Mouse (Mus musculus) ES-E14 (cell line): ENCODE results near the gene Bpifc. TPM values are rescaled to one million over a fixed set of nuclear protein-coding genes. Genes with fewer than 3 reads are reported as not detected.

Experiments used
- DNase-seq: peaks from one replicate; pipeline ENCODE4 v3.0.0-alpha.2; 2013; ENCODE audit warnings: low read depth, low spot score
- H3K27ac ChIP-seq: 2 replicates; pipeline ENCODE4 v1.5.1; 2012; ENCODE audit warnings: low read depth, mild to moderate bottlenecking, low read length, moderate library complexity, mixed read lengths; ENCODE audit not compliant: poor library complexity, insufficient read depth, severe bottlenecking
- H3K36me3 ChIP-seq: 2 replicates; pipeline ENCODE4 v1.6.1; 2012; ENCODE audit warnings: mild to moderate bottlenecking, low read length, moderate library complexity, mixed read lengths; ENCODE audit not compliant: control insufficient read depth, poor library complexity, insufficient read depth, severe bottlenecking
- H3K4me1 ChIP-seq, 2 experiments: fragments of 150-350 bp in 1 of 2; sonication (generic) in 1 of 2; 2 replicates each; pipeline ENCODE4 v1.6.1; 2012; ENCODE audit warnings: low read length in 2 of 2, mild to moderate bottlenecking in 1 of 2, mixed read lengths in 1 of 2; ENCODE audit not compliant: control insufficient read depth in 2 of 2, insufficient read depth in 2 of 2, poor library complexity in 1 of 2
- H3K4me3 ChIP-seq, 2 experiments: fragments of 150-350 bp in 1 of 2; sonication (generic) in 1 of 2; 2 replicates each; pipeline ENCODE4 v1.5.1; 2012; ENCODE audit warnings: low read length in 2 of 2, low read depth in 1 of 2, mild to moderate bottlenecking in 1 of 2, mixed read lengths in 1 of 2; ENCODE audit not compliant: insufficient read depth in 1 of 2, poor library complexity in 1 of 2, severe bottlenecking in 1 of 2
- H3K9ac ChIP-seq: 2 replicates; pipeline ENCODE4 v1.6.1; 2012; ENCODE audit warnings: low read depth, mild to moderate bottlenecking, low read length, mixed read lengths; ENCODE audit not compliant: poor library complexity, insufficient read depth, severe bottlenecking
- H3K9me3 ChIP-seq: fragments of 150-350 bp; sonication (generic); 2 replicates; pipeline ENCODE4 v1.6.1; 2012; ENCODE audit warnings: low read depth, mild to moderate bottlenecking, low read length; ENCODE audit not compliant: control insufficient read depth, insufficient read depth
- CHD2 ChIP-seq: IDR thresholded peaks from 2 replicates; pipeline ENCODE4 v1.6.1; 2014; ENCODE audit warnings: mild to moderate bottlenecking, low read depth, low read length, inconsistent platforms
- HCFC1 ChIP-seq: IDR thresholded peaks from 2 replicates; pipeline ENCODE4 v1.6.1; 2012; ENCODE audit warnings: low read length, inconsistent platforms, borderline replicate concordance; ENCODE audit not compliant: insufficient read depth
- MAFK ChIP-seq: IDR thresholded peaks from 2 replicates; pipeline ENCODE4 v1.6.1; 2014; ENCODE audit warnings: mild to moderate bottlenecking, low read depth, low read length, inconsistent platforms; ENCODE audit not compliant: insufficient read depth
- ZC3H11A ChIP-seq: IDR thresholded peaks from 2 replicates; pipeline ENCODE4 v1.6.1; 2012; ENCODE audit warnings: low read depth, mild to moderate bottlenecking, inconsistent platforms, low read length, borderline replicate concordance
- ZNF384 ChIP-seq: IDR thresholded peaks from 2 replicates; pipeline ENCODE4 v1.6.1; 2012; ENCODE audit warnings: low read depth, low read length, inconsistent platforms
- in situ Hi-C, 2 experiments: fragments of 600-800 bp; cut with MboI; formaldehyde crosslinking; loops; one replicate each; pipeline ENCODE4 v1.15.1; 2025; ENCODE audit warnings: low sequenced_read_pairs in 2 of 2, inconsistent platforms in 1 of 2; ENCODE audit not compliant: unreplicated experiment in 2 of 2
- total RNA-seq: library from RNA; depleted of rRNA; stranded (reverse); fragments of 300-350 nt; gene quantifications from 2 replicates; pipeline ENCODE4 v1.2.3, GENCODE M21; 2012

Gene Bpifc
- total RNA-seq, 1 experiment: not detected

DNA sequence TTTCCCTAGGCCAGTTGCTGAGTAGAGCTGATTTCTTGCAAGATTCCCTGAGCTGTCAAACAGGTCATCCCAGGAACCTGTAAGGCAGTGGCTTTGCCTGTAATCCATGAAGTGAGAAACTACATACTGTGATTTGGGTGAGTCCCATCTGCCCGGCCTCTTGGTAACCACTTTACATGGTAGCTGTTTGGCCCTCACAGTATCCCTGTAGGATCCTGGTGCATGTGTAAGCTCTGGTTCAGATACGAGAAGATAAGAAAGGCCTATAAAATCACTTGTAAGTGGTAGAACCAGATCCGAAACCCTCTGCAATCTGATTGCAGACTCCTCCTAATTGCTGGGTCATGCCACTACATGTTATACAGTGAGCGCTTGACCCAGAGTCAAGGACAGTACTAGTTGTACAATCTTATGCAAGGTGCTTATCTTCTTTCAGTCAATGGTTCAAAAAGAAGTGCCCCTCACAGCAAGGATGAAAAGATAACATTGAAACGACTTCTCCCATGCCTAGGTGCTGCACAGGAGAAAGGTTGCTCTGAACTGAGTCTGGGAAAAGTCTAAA is 17.1 kb downstream of the Bpifc start:
- TF ChIP-seq MAFK: no peak
- no peak for TF ChIP-seq ZNF384
- TF ChIP-seq ZC3H11A: no peak
- no peak for TF ChIP-seq CHD2
- no peak for TF ChIP-seq HCFC1
- Histone ChIP-seq H3K27ac (no peak overlapping the region), H3K4me3 (no peak overlapping the region), H3K9ac (no peak overlapping the region), H3K9me3 (no peaks in the 10 kb centered on the region), H3K36me3 (no peaks in the 10 kb centered on the region), H3K4me1 (no peaks in the 10 kb centered on the region)
- no peak for DNase-seq
- in situ Hi-C loops: no loop called here

- H3K36me3 ChIP-seq: no peaks in the 10 kb centered on the region
- no peak for TF ChIP-seq ZNF384
- TF ChIP-seq ZC3H11A: no peak
- no peak for TF ChIP-seq HCFC1
- TF ChIP-seq CHD2: no peak
- TF ChIP-seq MAFK: no peak
- H3K9me3 ChIP-seq: no peaks in the 10 kb centered on the region
- no peaks in the 10 kb centered on the region for H3K4me1 ChIP-seq
- in situ Hi-C loops: no loop called here
- no peak overlapping the region for H3K9ac ChIP-seq
- DNase-seq: no peak
- H3K27ac ChIP-seq: no peak overlapping the region
- H3K4me3 ChIP-seq: no peak overlapping the region
Measured at GRCm38 (mm10) chr10:85993836-85994235, 17.9 kb downstream of the Bpifc start.

GRCm38 (mm10) chr10:85992412-85992811 is 19.3 kb downstream of the Bpifc start:
- no peaks in the 10 kb centered on the region for H3K9me3 ChIP-seq
- no peak overlapping the region for H3K27ac ChIP-seq
- TF ChIP-seq ZC3H11A (no peak), HCFC1 (no peak), ZNF384 (no peak), CHD2 (no peak), MAFK (no peak)
- no peaks in the 10 kb centered on the region for H3K36me3 ChIP-seq
- H3K4me1 ChIP-seq: no peaks in the 10 kb centered on the region
- in situ Hi-C loops: no loop called here
- no peak overlapping the region for H3K4me3 ChIP-seq
- no peak for DNase-seq
- H3K9ac ChIP-seq: no peak overlapping the region

- TF ChIP-seq MAFK: no peak
- TF ChIP-seq HCFC1: no peak
- no peak for TF ChIP-seq ZC3H11A
- TF ChIP-seq ZNF384: no peak
- TF ChIP-seq CHD2: no peak
- Histone ChIP-seq H3K4me1 (no peaks in the 10 kb centered on the region), H3K27ac (no peak overlapping the region), H3K36me3 (no peaks in the 10 kb centered on the region), H3K9ac (no peak overlapping the region), H3K4me3 (no peak overlapping the region), H3K9me3 (no peaks in the 10 kb centered on the region)
- in situ Hi-C loops: no loop called here
- no peak for DNase-seq
Measured at GRCm38 (mm10) chr10:85989412-85990115, 22.1 kb downstream of the Bpifc start.

- H3K9me3 ChIP-seq: no peaks in the 10 kb centered on the region
Measured at GRCm38 (mm10) chr10:85972915-85973314, 38.8 kb downstream of the Bpifc start.

More at GRCm38 (mm10) chr10:85972915-85973314, 38.8 kb downstream of the Bpifc start:
- H3K27ac ChIP-seq: no peak overlapping the region
- no peaks in the 10 kb centered on the region for H3K4me1 ChIP-seq
- no peak for TF ChIP-seq ZC3H11A
- no peak for TF ChIP-seq MAFK
- TF ChIP-seq ZNF384: no peak
- no peak for TF ChIP-seq HCFC1
- TF ChIP-seq CHD2: no peak
- DNase-seq: no peak
- H3K4me3 ChIP-seq: no peak overlapping the region
- in situ Hi-C loops: no loop called here
- no peak overlapping the region for H3K9ac ChIP-seq
- no peaks in the 10 kb centered on the region for H3K36me3 ChIP-seq
